Mouse (Mus musculus) heart, embryonic 12.5 days (tissue): ENCODE measurements around the gene Rap1a. TPM values are rescaled to one million over a fixed set of nuclear protein-coding genes. Genes with fewer than 3 reads are reported as not detected.

Source experiments
- ATAC-seq: fragments of 200-750 bp; cut with Nextera tagmentation; 2 replicates; pipeline ENCODE4 v1.8.0; 2017; ENCODE audit warnings: moderate TSS enrichment, moderate library complexity; ENCODE audit not compliant: insufficient number of reproducible peaks, low FRiP score
- H3K27ac ChIP-seq: fragments of 300-500 bp; sonication (generic); 2 replicates; pipeline ENCODE4 v1.5.1; 2016; ENCODE audit warnings: mild to moderate bottlenecking, moderate library complexity; ENCODE audit not compliant: poor library complexity, severe bottlenecking
- H3K27me3 ChIP-seq: fragments of 300-500 bp; sonication (generic); replicated peaks from 2 replicates; pipeline ENCODE4 v1.6.1; 2016; ENCODE audit warnings: mild to moderate bottlenecking, moderate library complexity
- H3K36me3 ChIP-seq: fragments of 300-500 bp; sonication (generic); 2 replicates; pipeline ENCODE4 v1.6.1; 2016; ENCODE audit warnings: mild to moderate bottlenecking, moderate library complexity
- H3K4me1 ChIP-seq: fragments of 300-500 bp; sonication (generic); replicated peaks from 2 replicates; pipeline ENCODE4 v1.6.1; 2016; ENCODE audit warnings: mild to moderate bottlenecking
- H3K4me2 ChIP-seq: fragments of 300-500 bp; sonication (generic); 2 replicates; pipeline ENCODE4 v1.6.1; 2016; ENCODE audit warnings: mild to moderate bottlenecking, moderate library complexity
- H3K4me3 ChIP-seq: fragments of 300-500 bp; sonication (generic); 2 replicates; pipeline ENCODE4 v1.5.1; 2016; ENCODE audit warnings: mild to moderate bottlenecking
- H3K9ac ChIP-seq: fragments of 300-500 bp; sonication (generic); 2 replicates; pipeline ENCODE4 v1.6.1; 2016; ENCODE audit warnings: mild to moderate bottlenecking, moderate library complexity
- H3K9me3 ChIP-seq: fragments of 300-500 bp; sonication (generic); replicated peaks from 2 replicates; pipeline ENCODE4 v1.6.1; 2016; ENCODE audit warnings: mild to moderate bottlenecking, moderate library complexity
- WGBS: fragments of 180-500 bp; shearing (Covaris S2); methylation state at CpG from one replicate; pipeline ENCODE4 v1.1.7; 2016; 5-methylcytosine and 5-hydroxymethylcytosine counted together
- polyA plus RNA-seq: library from polyadenylated mRNA; unstranded; fragments of >200 nt; fragmentation: Nextera tagmentation; extraction: Ambion mirVana; gene quantifications from 2 replicates; pipeline ENCODE4 v1.2.1, GENCODE M21; 2016

Rap1a gene
- polyA plus RNA-seq, 1 experiment from 2014 or later, result 92.0 TPM

DNA sequence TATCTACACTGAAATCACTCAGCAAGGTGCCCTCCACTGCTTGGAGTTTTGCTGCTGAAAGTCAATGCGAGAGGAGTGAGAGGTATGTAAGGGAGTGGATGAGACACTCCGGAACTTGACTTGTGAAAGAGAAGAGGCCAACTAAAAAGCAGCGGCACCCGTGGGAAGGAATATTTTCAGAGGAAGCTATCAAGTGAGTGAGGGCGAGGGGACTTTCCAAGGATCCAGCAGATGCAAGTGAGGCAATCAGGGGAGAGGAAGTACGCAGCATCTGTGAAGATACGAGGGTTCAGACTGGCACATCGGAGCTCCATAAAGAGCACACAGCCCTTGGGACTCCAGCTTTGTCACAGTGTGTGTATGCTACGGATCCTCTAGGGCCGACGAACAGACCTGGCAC is 2.5 kb upstream of the Rap1a start:
- 61% methylated on average over 11 of the region's 11 CpGs for WGBS
- Histone ChIP-seq H3K27ac (no peak overlapping the region), H3K4me1 (peaks cover 33% of the 10 kb centered on the region)

DNA sequence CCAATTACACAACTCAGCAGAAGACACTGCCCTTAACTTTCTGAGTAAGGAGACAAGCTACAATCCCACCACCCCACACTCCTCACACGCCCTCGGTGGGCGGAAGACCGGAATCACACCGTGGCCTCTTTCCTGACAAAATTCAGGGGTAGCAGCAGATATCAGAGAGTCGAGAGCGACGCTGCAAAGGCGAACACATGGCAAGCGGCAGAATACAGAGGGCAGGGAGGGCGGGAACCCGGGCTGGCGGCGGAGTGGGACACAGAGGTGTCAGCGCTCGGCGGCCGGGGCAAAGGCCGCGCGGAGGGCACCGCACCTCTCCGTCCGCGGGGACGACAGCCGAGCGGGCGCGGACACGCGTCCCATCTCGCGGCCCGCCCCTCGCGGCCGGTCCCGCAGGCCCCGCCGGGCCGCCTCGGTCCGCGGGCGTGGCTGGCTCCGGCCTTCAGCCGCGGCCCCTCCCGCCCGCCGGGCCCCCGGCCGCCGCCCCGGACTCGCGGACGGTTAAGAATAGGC is 403 bp downstream of the Rap1a start:
- Histone ChIP-seq H3K36me3 (no peaks in the 10 kb centered on the region), H3K9me3 (no peaks in the 10 kb centered on the region), H3K4me1 (peaks cover 26% of the 10 kb centered on the region), H3K27ac (peak overlapping the region; percentile 85), H3K4me2 (peak overlapping the region; percentile 84), H3K27me3 (peaks cover 30% of the 10 kb centered on the region), H3K4me3 (peak overlapping the region; percentile 93), H3K9ac (peak overlapping the region; percentile 94)
- ATAC-seq, result peak; percentile 87
- WGBS, result 5% methylated on average over 54 of the region's 59 CpGs

More for the DNA sequence above, 2.5 kb upstream of the Rap1a start:
- Histone ChIP-seq H3K9me3 (no peaks in the 10 kb centered on the region), H3K4me2 (no peak overlapping the region), H3K4me3 (no peak overlapping the region), H3K27me3 (peaks cover 45% of the 10 kb centered on the region), H3K9ac (no peak overlapping the region), H3K36me3 (no peaks in the 10 kb centered on the region)
- ATAC-seq, result no peak

DNA sequence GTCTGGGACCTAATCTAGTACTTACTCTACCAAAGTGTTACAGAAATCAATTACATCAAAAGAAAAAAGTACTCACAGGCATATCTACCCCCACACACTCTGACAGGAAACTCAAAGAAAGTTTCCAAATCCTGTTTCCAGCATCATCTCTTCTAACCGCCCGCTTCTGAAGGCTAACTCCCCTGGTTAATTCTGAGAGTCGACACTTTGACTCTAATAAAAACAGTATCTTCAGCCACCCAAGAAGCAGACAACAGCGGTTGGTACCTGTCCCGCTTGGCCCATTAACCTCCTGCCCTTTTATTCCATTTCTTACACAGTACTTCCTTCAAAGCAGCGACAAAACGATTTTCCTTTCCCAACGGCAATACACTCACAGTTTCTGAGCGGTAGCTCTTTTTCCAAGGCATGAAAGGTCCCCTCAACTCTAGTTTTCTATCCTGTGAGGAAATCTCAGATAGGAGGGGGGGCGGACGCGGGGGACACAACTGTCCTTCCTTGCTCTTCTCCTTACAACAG is 921 bp downstream of the Rap1a start:
- under 1% methylated on average over 12 of the region's 12 CpGs for WGBS
- peak overlapping the region; percentile 85 for H3K27ac ChIP-seq

DNA sequence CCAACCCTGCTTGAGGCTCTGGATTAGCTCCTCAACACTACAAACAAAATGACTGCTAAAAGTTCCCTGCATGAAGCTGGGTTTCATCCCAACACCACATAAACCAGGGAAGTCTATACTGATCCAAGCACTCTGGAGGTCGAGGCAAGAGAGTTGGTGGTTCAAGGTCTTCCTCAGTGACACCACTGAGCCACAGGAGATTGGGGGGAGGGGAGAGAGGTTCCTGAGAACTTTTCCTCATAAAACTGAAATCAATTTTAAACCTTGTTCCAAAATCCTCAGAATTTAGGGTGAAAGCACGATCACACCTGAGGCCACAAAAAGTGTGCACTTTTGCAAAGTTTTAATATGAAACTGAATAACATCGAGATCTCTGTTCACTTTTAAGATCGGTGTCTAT is 1.8 kb downstream of the Rap1a start:
- Histone ChIP-seq H3K9me3 (no peaks in the 10 kb centered on the region), H3K4me1 (peaks cover 26% of the 10 kb centered on the region), H3K36me3 (no peaks in the 10 kb centered on the region), H3K9ac (no peak overlapping the region), H3K27me3 (peaks cover 17% of the 10 kb centered on the region), H3K4me2 (peak overlapping the region; percentile 58), H3K27ac (no peak overlapping the region), H3K4me3 (peak overlapping the region; percentile 93)
- WGBS, result 65% methylated on average over 4 of the region's 4 CpGs
- ATAC-seq, result no peak

More for the DNA sequence above, 921 bp downstream of the Rap1a start:
- Histone ChIP-seq H3K9me3 (no peaks in the 10 kb centered on the region), H3K27me3 (peaks cover 24% of the 10 kb centered on the region), H3K4me3 (peak overlapping the region; percentile 93), H3K4me1 (peaks cover 26% of the 10 kb centered on the region), H3K36me3 (no peaks in the 10 kb centered on the region), H3K9ac (peak overlapping the region; percentile 94), H3K4me2 (peak overlapping the region; percentile 84)
- ATAC-seq, result no peak

DNA sequence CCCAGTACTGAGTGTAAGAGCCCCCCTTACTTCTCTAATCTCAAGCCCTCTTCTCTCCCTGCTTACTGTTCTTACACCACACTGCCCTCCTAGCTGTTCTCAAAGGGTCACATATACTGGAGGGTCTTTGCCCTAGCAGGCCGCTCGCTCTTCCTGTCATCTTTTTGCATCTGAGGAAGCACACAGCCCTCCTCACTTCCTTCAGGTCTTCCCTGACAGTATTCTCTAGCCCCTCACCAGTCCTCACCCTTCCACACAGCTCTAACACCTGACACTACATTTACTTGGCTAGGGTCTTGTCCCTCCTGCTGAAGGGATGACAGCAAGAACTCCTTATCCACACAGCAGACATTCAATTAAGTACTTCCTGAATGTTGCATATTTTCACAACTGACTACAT is 2.4 kb downstream of the Rap1a start:
- Histone ChIP-seq H3K4me1 (peaks cover 26% of the 10 kb centered on the region), H3K9ac (no peak overlapping the region), H3K4me3 (peak overlapping the region; percentile 16), H3K4me2 (peak overlapping the region; percentile 58), H3K27me3 (peaks cover 11% of the 10 kb centered on the region), H3K36me3 (no peaks in the 10 kb centered on the region), H3K27ac (no peak overlapping the region), H3K9me3 (no peaks in the 10 kb centered on the region)
- WGBS, result 66% methylated on average over 2 of the region's 2 CpGs
- ATAC-seq, result no peak

DNA sequence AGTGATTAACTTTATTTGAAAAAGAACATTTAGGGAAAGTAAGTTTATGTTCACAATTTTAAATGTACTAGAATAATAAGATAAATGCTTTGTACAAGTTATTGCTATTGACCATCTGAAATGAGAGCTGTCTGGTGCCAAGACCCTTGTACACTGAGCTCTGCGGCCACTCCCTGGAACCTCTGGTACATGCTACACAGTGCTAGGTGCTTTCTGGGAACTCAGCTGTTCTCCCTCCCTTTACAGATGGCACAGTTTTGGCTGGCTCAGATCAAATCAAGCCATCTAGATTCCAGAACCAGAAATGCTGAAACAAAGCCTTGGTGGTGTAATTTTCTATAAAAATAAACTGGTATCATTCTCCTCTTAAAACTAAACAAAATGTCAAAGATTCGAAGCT is 3.7 kb downstream of the Rap1a start:
- H3K4me3 ChIP-seq, result no peak overlapping the region
- no peaks in the 10 kb centered on the region for H3K36me3 ChIP-seq
- H3K9ac ChIP-seq, result no peak overlapping the region
- 77% methylated on average over 2 of the region's 2 CpGs for WGBS
- peaks cover 17% of the 10 kb centered on the region for H3K4me1 ChIP-seq
- H3K27me3 ChIP-seq, result no peaks in the 10 kb centered on the region
- no peak for ATAC-seq
- no peaks in the 10 kb centered on the region for H3K9me3 ChIP-seq
- H3K27ac ChIP-seq, result no peak overlapping the region
- H3K4me2 ChIP-seq, result no peak overlapping the region

DNA sequence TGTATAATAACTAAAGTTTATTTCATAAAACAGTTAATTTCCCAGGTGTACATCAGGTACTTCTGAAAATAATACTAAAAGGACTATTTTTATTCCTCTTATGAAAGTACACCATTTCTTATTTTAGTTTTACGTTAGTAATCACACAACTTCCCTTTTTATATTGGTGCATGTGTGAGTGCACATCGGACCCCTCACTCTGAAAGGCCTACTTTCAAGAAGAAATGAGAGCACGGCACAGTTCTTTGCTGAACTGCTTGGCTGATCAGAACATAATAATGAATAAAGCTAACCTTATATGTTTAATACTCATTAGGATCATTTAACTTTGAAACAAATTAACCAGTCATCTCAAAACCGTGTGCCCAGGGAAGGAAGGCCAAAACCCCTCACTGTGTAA is 4.4 kb downstream of the Rap1a start:
- H3K27me3 ChIP-seq, result no peaks in the 10 kb centered on the region
- H3K4me1 ChIP-seq, result peaks cover 14% of the 10 kb centered on the region
- no peak for ATAC-seq
- no peak overlapping the region for H3K4me3 ChIP-seq
- no peaks in the 10 kb centered on the region for H3K36me3 ChIP-seq
- H3K4me2 ChIP-seq, result no peak overlapping the region
- H3K9me3 ChIP-seq, result no peaks in the 10 kb centered on the region
- WGBS, result 87% methylated on average over 4 of the region's 4 CpGs
- H3K27ac ChIP-seq, result no peak overlapping the region
- no peak overlapping the region for H3K9ac ChIP-seq

DNA sequence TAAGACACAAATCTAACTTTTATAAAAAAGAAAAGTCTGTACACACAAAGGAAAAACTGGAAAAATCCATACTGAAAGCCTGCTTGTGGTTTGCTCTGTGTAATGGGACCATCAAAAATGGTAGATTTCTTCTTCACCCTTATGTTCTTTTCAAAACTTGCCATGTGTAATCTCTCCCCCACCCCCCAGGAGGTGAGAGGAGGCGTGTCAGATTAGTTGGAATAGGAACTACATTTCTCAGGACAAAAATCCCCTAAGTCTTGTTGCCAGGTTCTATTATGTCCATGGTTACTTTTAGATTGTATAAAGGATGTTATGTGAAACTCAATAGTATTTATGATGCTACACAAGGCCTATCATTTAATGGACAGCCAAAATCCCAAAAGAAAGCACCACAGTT is 6.8 kb downstream of the Rap1a start:
- 82% methylated on average over 1 of the region's 1 CpGs for WGBS
- Histone ChIP-seq H3K9me3 (no peaks in the 10 kb centered on the region), H3K4me3 (no peak overlapping the region), H3K36me3 (0 out of 2 replicates have a peak, but pooled peaks cover 2% of the 10 kb centered on the region), H3K27me3 (no peaks in the 10 kb centered on the region), H3K27ac (no peak overlapping the region), H3K4me1 (peaks cover 7% of the 10 kb centered on the region), H3K4me2 (no peak overlapping the region), H3K9ac (no peak overlapping the region)
- ATAC-seq, result no peak

DNA sequence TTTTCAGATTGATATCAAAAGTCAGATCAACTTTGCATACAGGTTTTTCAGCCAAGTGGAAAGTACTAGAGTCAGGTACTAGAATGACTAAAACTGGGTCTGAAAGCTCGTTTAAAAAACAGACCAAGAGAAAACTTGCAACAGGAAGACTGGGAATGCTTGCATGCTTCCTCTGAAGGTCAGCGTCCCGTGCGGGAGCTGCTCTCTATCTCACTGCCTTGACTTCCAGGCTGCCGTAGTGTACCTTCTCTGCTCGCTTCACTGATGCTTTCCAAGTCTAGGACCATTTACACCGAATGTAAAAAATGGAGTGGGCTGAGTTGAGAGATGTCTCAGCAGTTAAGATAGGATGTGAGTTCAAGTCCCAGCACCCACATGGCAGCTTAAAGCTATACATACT is 8.8 kb downstream of the Rap1a start:
- Histone ChIP-seq H3K4me2 (no peak overlapping the region), H3K4me3 (no peak overlapping the region), H3K9ac (no peak overlapping the region), H3K27me3 (no peaks in the 10 kb centered on the region), H3K27ac (no peak overlapping the region), H3K4me1 (no peaks in the 10 kb centered on the region), H3K9me3 (0 out of 2 replicates have a peak, but pooled peaks cover 4% of the 10 kb centered on the region), H3K36me3 (peaks cover 9% of the 10 kb centered on the region; the same call in 1 of the 2 replicates)
- no peak for ATAC-seq
- 83% methylated on average over 7 of the region's 7 CpGs for WGBS

DNA sequence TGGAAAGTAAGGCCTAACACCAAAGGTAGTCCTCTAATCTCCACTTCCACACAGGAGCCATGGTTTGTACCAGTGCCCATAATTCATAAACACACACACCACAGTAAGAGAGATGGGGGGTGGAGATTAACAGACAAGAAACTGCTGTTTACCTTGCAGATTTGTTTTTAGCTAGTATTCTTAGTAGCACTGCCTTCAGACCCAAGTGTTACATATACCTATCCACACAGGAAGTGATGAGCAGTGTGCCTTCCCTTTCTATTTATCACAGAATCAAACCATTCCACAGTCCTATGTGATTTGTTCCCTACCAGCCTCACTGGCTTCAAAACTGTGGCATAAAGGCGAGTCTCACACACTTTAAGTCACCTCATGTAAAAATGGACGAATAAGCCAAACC is 10.0 kb downstream of the Rap1a start:
- H3K4me1 ChIP-seq, result no peaks in the 10 kb centered on the region
- no peaks in the 10 kb centered on the region for H3K27me3 ChIP-seq
- no peak overlapping the region for H3K9ac ChIP-seq
- ATAC-seq, result no peak
- no peak overlapping the region for H3K27ac ChIP-seq
- no peak overlapping the region for H3K4me3 ChIP-seq
- peaks cover 12% of the 10 kb centered on the region for H3K36me3 ChIP-seq
- 0 out of 2 replicates have a peak, but pooled peaks cover 4% of the 10 kb centered on the region for H3K9me3 ChIP-seq
- H3K4me2 ChIP-seq, result no peak overlapping the region
- 89% methylated on average over 2 of the region's 2 CpGs for WGBS

DNA sequence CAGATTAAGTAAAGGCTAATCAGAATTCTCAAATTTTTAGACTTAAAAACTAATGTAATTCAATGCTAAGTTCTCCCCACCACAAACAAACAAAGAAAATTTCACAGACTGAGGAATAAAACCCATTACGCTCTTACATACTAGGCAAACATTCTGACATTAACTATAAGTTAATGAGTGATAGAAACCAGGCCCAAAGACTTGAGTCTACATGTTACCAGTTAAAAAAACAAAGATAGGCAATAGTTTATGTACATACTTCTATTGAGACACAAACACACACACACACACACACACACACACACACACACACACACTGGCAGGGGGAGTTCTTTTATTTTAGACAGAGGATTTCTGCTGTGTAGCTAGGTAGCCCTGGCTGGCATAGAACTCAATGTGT is 10.8 kb downstream of the Rap1a start:
- 94% methylated on average over 1 of the region's 1 CpGs for WGBS
- Histone ChIP-seq H3K4me3 (no peak overlapping the region), H3K4me1 (no peaks in the 10 kb centered on the region), H3K36me3 (peaks cover 12% of the 10 kb centered on the region), H3K4me2 (no peak overlapping the region), H3K27ac (no peak overlapping the region), H3K27me3 (no peaks in the 10 kb centered on the region), H3K9me3 (0 out of 2 replicates have a peak, but pooled peaks cover 4% of the 10 kb centered on the region), H3K9ac (no peak overlapping the region)
- ATAC-seq, result no peak

DNA sequence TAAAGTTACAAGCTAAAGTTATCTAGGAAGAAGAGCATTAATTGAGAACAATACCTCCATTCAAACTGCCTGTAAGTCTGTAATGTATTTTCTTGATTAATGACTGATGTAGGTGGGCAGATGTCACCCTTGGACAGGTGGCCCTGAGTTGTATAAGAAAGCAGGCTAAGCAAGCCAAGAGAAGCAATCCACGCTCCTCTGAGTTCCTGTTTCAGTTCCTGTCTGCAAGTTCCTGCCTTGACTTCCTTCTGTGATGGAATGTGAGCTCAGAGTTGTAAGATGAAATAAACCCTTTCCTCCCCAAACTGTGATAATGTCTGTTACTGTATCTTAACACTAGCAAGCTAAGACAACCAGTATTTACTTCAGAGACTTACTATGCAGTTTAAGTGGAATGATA is 11.4 kb downstream of the Rap1a start:
- WGBS, result 68% methylated on average over 1 of the region's 1 CpGs
- H3K27ac ChIP-seq, result no peak overlapping the region
- H3K27me3 ChIP-seq, result no peaks in the 10 kb centered on the region
- H3K36me3 ChIP-seq, result peaks cover 12% of the 10 kb centered on the region
- 0 out of 2 replicates have a peak, but pooled peaks cover 4% of the 10 kb centered on the region for H3K9me3 ChIP-seq
- H3K9ac ChIP-seq, result no peak overlapping the region
- ATAC-seq, result no peak
- H3K4me2 ChIP-seq, result no peak overlapping the region
- no peaks in the 10 kb centered on the region for H3K4me1 ChIP-seq
- H3K4me3 ChIP-seq, result no peak overlapping the region
